In genomic region chr7:110122289-110122564, GRCm38 (mm10) we compare ENCODE assay signal across 8 mouse cellular contexts. TPM values are rescaled to one million over a fixed set of nuclear protein-coding genes. Genes with fewer than 3 reads are reported as not detected.
A peak's percentile ranks its signal among the peaks of the same experiment; 100 is the strongest.
DNase-seq lines count a peak whose midpoint lies in the region; ATAC-seq and TF ChIP-seq lines count a peak whose summit lies in the region.

No protein-coding gene starts in this region.

- H3K36me3 ChIP-seq in forebrain, embryonic 15.5 days = 0 out of 2 replicates have a peak, but pooled peaks cover 3% of the 10 kb centered on the region
- peaks cover 2% of the 10 kb centered on the region for H3K36me3 ChIP-seq in liver, embryonic 16.5 days (ENCODE audit: control insufficient read depth, insufficient read depth)

- DNase-seq in layer of hippocampus, adult 18-20 months (ENCODE audit: low spot score in 2 of 2) = peak; percentile 48 to 71
- DNase-seq in layer of hippocampus, postnatal 36 days = no peak
- DNase-seq in thymus, postnatal 14 days = no peak
- DNase-seq in thymus, postnatal 4 days = no peak
- no peak for DNase-seq in spleen, postnatal 4 days (ENCODE audit: low spot score in 2 of 2)

- no peak for ATAC-seq in forebrain, embryonic 15.5 days (replicated peaks)
- no peak for ATAC-seq in liver, embryonic 16.5 days (ENCODE audit: low read depth)

- peak overlapping the region; percentile 83 for H3K27ac ChIP-seq in bone marrow, adult 2 months (ENCODE audit: control insufficient read depth, insufficient read depth, low read depth, low read length, poor library complexity)
- H3K27ac ChIP-seq in forebrain, embryonic 15.5 days (replicated peaks) = peak overlapping the region; percentile 75
- peak overlapping the region; percentile 89 for H3K27ac ChIP-seq in liver, embryonic 16.5 days (ENCODE audit: low read length)

- no peak for TF ChIP-seq POLR2A in bone marrow, adult 2 months (IDR thresholded peaks at IDR 0.05; ENCODE audit: borderline replicate concordance, control insufficient read depth, low read depth, low read length)

- no peaks in the 10 kb centered on the region for H3K9me3 ChIP-seq in forebrain, embryonic 15.5 days
- H3K9me3 ChIP-seq in liver, embryonic 16.5 days (replicated peaks; ENCODE audit: control insufficient read depth, low read length) = no peaks in the 10 kb centered on the region

- H3K4me3 ChIP-seq in bone marrow, adult 2 months (replicated peaks; ENCODE audit: control insufficient read depth, low read depth, low read length) = peak overlapping the region; percentile 89
- H3K4me3 ChIP-seq in forebrain, embryonic 15.5 days = peak overlapping the region; percentile 90
- H3K4me3 ChIP-seq in liver, embryonic 16.5 days (ENCODE audit: low read depth, low read length) = peak overlapping the region; percentile 96

- H3K9ac ChIP-seq in forebrain, embryonic 15.5 days (replicated peaks) = peak overlapping the region; percentile 77
- peak overlapping the region; percentile 85 for H3K9ac ChIP-seq in liver, embryonic 16.5 days (ENCODE audit: low read depth, low read length)

- TF ChIP-seq CTCF in bone marrow, adult 2 months (IDR thresholded peaks at IDR 0.05; ENCODE audit: control insufficient read depth, insufficient read depth, low read length) = no peak

- peak overlapping the region; percentile 77 for H3K4me2 ChIP-seq in forebrain, embryonic 15.5 days (replicated peaks)
- H3K4me2 ChIP-seq in liver, embryonic 16.5 days (ENCODE audit: low read depth, low read length) = peak overlapping the region; percentile 67

- no peaks in the 10 kb centered on the region; the same call in 1 of the 2 replicates for H3K4me1 ChIP-seq in bone marrow, adult 2 months (ENCODE audit: control insufficient read depth, insufficient read depth, low read length)
- peaks cover 21% of the 10 kb centered on the region for H3K4me1 ChIP-seq in forebrain, embryonic 15.5 days
- H3K4me1 ChIP-seq in liver, embryonic 16.5 days (ENCODE audit: control insufficient read depth, low read depth, low read length) = peaks cover 14% of the 10 kb centered on the region

- WGBS in bone marrow, adult 2 months = under 1% methylated on average over 27 of the region's 27 CpGs
- under 1% methylated on average over 27 of the region's 27 CpGs for WGBS in forebrain, embryonic 15.5 days
- 0% methylated on average over 26 of the region's 27 CpGs for WGBS in liver, embryonic 16.5 days (ENCODE audit: insufficient replicate concordance)

- no peaks in the 10 kb centered on the region for H3K27me3 ChIP-seq in forebrain, embryonic 15.5 days
- no peaks in the 10 kb centered on the region for H3K27me3 ChIP-seq in liver, embryonic 16.5 days (ENCODE audit: control insufficient read depth, insufficient read depth, low read depth, low read length)

RNA-seq across cellular contexts. Expression of gene Wee1, which starts 0.4 kb away (rescaled TPM):
- total RNA-seq in layer of hippocampus, adult 18-20 months (2021) = 10 to 100 TPM; 22.0 to 22.5 TPM
- total RNA-seq in layer of hippocampus, postnatal 36 days (2021) = 10 to 100 TPM; 19.7 to 22.6 TPM
- 8.6 and 13.6 TPM in 2 replicates for polyA plus RNA-seq in bone marrow, adult 2 months (2011; ENCODE audit: insufficient read depth, insufficient read length, low replicate concordance, missing spikeins)
- polyA plus RNA-seq in forebrain, embryonic 15.5 days (2015; fragmentation: Nextera tagmentation; extraction: Ambion mirVana) = 12.3 and 14.1 TPM in 2 replicates
- 6.5 and 6.6 TPM in 2 replicates for polyA plus RNA-seq in liver, embryonic 16.5 days (2015; fragmentation: Nextera tagmentation; extraction: Ambion mirVana)

Comparison
In these comparisons a context has a peak if more than half of its experiments do, and no peak if none do; other contexts are left out.
1. DNase-seq: peak in layer of hippocampus, adult 18-20 months (2 of 2); none in layer of hippocampus, postnatal 36 days (0 of 2), thymus, postnatal 14 days (single experiment), thymus, postnatal 4 days (single experiment) and spleen, postnatal 4 days (0 of 2).
2. Peak in every context shown above with its lines, with median percentiles within 50 percentile points of each other: H3K27ac ChIP-seq and H3K4me3 ChIP-seq.